Mouse (Mus musculus): ENCODE measurements around the gene Fbxo46. TPM values are rescaled to one million over a fixed set of nuclear protein-coding genes. Genes with fewer than 3 reads are reported as not detected.

The Fbxo46 gene
- total and polyA plus RNA-seq, 2 experiments: 2.4 to 5.0 TPM

- Histone ChIP-seq H3K27me3 (ENCODE audit: control insufficient read depth, insufficient read depth, low read length) (peaks cover 14% of the 10 kb centered on the region; the same call in 1 of the 2 replicates), H3K27ac (replicated peaks; ENCODE audit: insufficient read depth, low read depth, low read length) (no peak overlapping the region), H3K36me3 (ENCODE audit: control insufficient read depth, insufficient read depth, low read length) (no peaks in the 10 kb centered on the region), H3K79me2 (ENCODE audit: control insufficient read depth, insufficient read depth, low read length) (no peaks in the 10 kb centered on the region), H3K9ac (ENCODE audit: low read depth, low read length) (no peak overlapping the region), H3K4me3 (ENCODE audit: insufficient read depth, low read depth, low read length) (no peak overlapping the region), H3K4me1 (ENCODE audit: control insufficient read depth, insufficient read depth, low read length) (no peaks in the 10 kb centered on the region)
- peak; percentile 5 for DNase-seq (ENCODE audit: extremely low read depth, low read depth, low spot score)
- TF ChIP-seq POLR2A (IDR thresholded peaks at IDR 0.05; ENCODE audit: extremely low read depth, insufficient read depth, low read length) (no peak), CTCF (IDR thresholded peaks at IDR 0.05; ENCODE audit: low read depth, low read length) (no peak)
- WGBS: 3% methylated on average over 6 of the region's 6 CpGs
These were observed 44.5 kb downstream of the Fbxo46 start for GRCm38 (mm10) chr7:19164189-19164588.

GRCm38 (mm10) chr7:19164978-19165377 is 45.3 kb downstream of the Fbxo46 start:
- H3K9ac ChIP-seq (ENCODE audit: low read depth, low read length): no peak overlapping the region
- H3K4me1 ChIP-seq (ENCODE audit: control insufficient read depth, insufficient read depth, low read length): no peaks in the 10 kb centered on the region
- TF ChIP-seq CTCF (IDR thresholded peaks at IDR 0.05; ENCODE audit: low read depth, low read length) (no peak), POLR2A (IDR thresholded peaks at IDR 0.05; ENCODE audit: extremely low read depth, insufficient read depth, low read length) (no peak)
- no peaks in the 10 kb centered on the region for H3K36me3 ChIP-seq (ENCODE audit: control insufficient read depth, insufficient read depth, low read length)
- WGBS: 5% methylated on average over 13 of the region's 13 CpGs
- no peak overlapping the region for H3K4me3 ChIP-seq (ENCODE audit: insufficient read depth, low read depth, low read length)
- H3K79me2 ChIP-seq (ENCODE audit: control insufficient read depth, insufficient read depth, low read length): no peaks in the 10 kb centered on the region
- DNase-seq (ENCODE audit: extremely low read depth, low read depth, low spot score): no peak
- no peak overlapping the region for H3K27ac ChIP-seq (replicated peaks; ENCODE audit: insufficient read depth, low read depth, low read length)
- peaks cover 10% of the 10 kb centered on the region; the same call in 1 of the 2 replicates for H3K27me3 ChIP-seq (ENCODE audit: control insufficient read depth, insufficient read depth, low read length)

- no peak within 1 kb of the TSS for H3K4me3 ChIP-seq (ENCODE audit: insufficient read depth, low read depth, low read length)
- H3K79me2 ChIP-seq (ENCODE audit: control insufficient read depth, insufficient read depth, low read length): no peaks in the 10 kb centered on the region
- no peaks in the 10 kb centered on the region for H3K36me3 ChIP-seq (ENCODE audit: control insufficient read depth, insufficient read depth, low read length)
- no peak for TF ChIP-seq CTCF (IDR thresholded peaks at IDR 0.05; ENCODE audit: low read depth, low read length)
- H3K27me3 ChIP-seq (ENCODE audit: control insufficient read depth, insufficient read depth, low read length): peaks cover 10% of the 10 kb centered on the region; the same call in 1 of the 2 replicates
- no peak for DNase-seq (ENCODE audit: extremely low read depth, low read depth, low spot score)
- WGBS: 13% methylated on average over 14 of the region's 14 CpGs
- H3K9ac ChIP-seq (ENCODE audit: low read depth, low read length): no peak within 1 kb of the TSS
- no peak within 1 kb of the TSS for H3K27ac ChIP-seq (replicated peaks; ENCODE audit: insufficient read depth, low read depth, low read length)
- no peaks in the 10 kb centered on the region for H3K4me1 ChIP-seq (ENCODE audit: control insufficient read depth, insufficient read depth, low read length)
These were observed 46.2 kb downstream of the Fbxo46 start, which contains the start of gene Gipr for GRCm38 (mm10) chr7:19165656-19166423. Gene Gipr, minus strand, starts transcription at chr7:19166127.

- no peaks in the 10 kb centered on the region for H3K36me3 ChIP-seq (ENCODE audit: control insufficient read depth, insufficient read depth, low read length)
- 86% methylated on average over 3 of the region's 3 CpGs for WGBS
- peaks cover 10% of the 10 kb centered on the region; the same call in 1 of the 2 replicates for H3K27me3 ChIP-seq (ENCODE audit: control insufficient read depth, insufficient read depth, low read length)
- no peaks in the 10 kb centered on the region for H3K4me1 ChIP-seq (ENCODE audit: control insufficient read depth, insufficient read depth, low read length)
- H3K79me2 ChIP-seq (ENCODE audit: control insufficient read depth, insufficient read depth, low read length): no peaks in the 10 kb centered on the region
- no peak overlapping the region for H3K27ac ChIP-seq (replicated peaks; ENCODE audit: insufficient read depth, low read depth, low read length)
- no peak overlapping the region for H3K9ac ChIP-seq (ENCODE audit: low read depth, low read length)
- DNase-seq (ENCODE audit: extremely low read depth, low read depth, low spot score): no peak
- TF ChIP-seq POLR2A (IDR thresholded peaks at IDR 0.05; ENCODE audit: extremely low read depth, insufficient read depth, low read length) (no peak), CTCF (IDR thresholded peaks at IDR 0.05; ENCODE audit: low read depth, low read length) (no peak)
- no peak overlapping the region for H3K4me3 ChIP-seq (ENCODE audit: insufficient read depth, low read depth, low read length)
These were observed 47.3 kb downstream of the Fbxo46 start for GRCm38 (mm10) chr7:19166990-19167389.

- no peak for DNase-seq (ENCODE audit: extremely low read depth, low read depth, low spot score)
- H3K36me3 ChIP-seq (ENCODE audit: control insufficient read depth, insufficient read depth, low read length): no peaks in the 10 kb centered on the region
- no peak overlapping the region for H3K9ac ChIP-seq (ENCODE audit: low read depth, low read length)
- no peak for TF ChIP-seq POLR2A (IDR thresholded peaks at IDR 0.05; ENCODE audit: extremely low read depth, insufficient read depth, low read length)
- TF ChIP-seq CTCF (IDR thresholded peaks at IDR 0.05; ENCODE audit: low read depth, low read length): no peak
- H3K4me1 ChIP-seq (ENCODE audit: control insufficient read depth, insufficient read depth, low read length): no peaks in the 10 kb centered on the region
- H3K4me3 ChIP-seq (ENCODE audit: insufficient read depth, low read depth, low read length): no peak overlapping the region
- 65% methylated on average over 10 of the region's 10 CpGs for WGBS
- H3K27ac ChIP-seq (replicated peaks; ENCODE audit: insufficient read depth, low read depth, low read length): no peak overlapping the region
- H3K79me2 ChIP-seq (ENCODE audit: control insufficient read depth, insufficient read depth, low read length): no peaks in the 10 kb centered on the region
- peaks cover 8% of the 10 kb centered on the region; the same call in 1 of the 2 replicates for H3K27me3 ChIP-seq (ENCODE audit: control insufficient read depth, insufficient read depth, low read length)
These were observed 49.8 kb downstream of the Fbxo46 start for GRCm38 (mm10) chr7:19169506-19169905.

GRCm38 (mm10) chr7:19170142-19170541 is 50.5 kb downstream of the Fbxo46 start:
- no peaks in the 10 kb centered on the region for H3K4me1 ChIP-seq (ENCODE audit: control insufficient read depth, insufficient read depth, low read length)
- H3K9ac ChIP-seq (ENCODE audit: low read depth, low read length): no peak overlapping the region
- H3K4me3 ChIP-seq (ENCODE audit: insufficient read depth, low read depth, low read length): no peak overlapping the region
- DNase-seq (ENCODE audit: extremely low read depth, low read depth, low spot score): no peak
- 60% methylated on average over 8 of the region's 8 CpGs for WGBS
- H3K36me3 ChIP-seq (ENCODE audit: control insufficient read depth, insufficient read depth, low read length): no peaks in the 10 kb centered on the region
- no peak for TF ChIP-seq POLR2A (IDR thresholded peaks at IDR 0.05; ENCODE audit: extremely low read depth, insufficient read depth, low read length)
- no peak for TF ChIP-seq CTCF (IDR thresholded peaks at IDR 0.05; ENCODE audit: low read depth, low read length)
- H3K27ac ChIP-seq (replicated peaks; ENCODE audit: insufficient read depth, low read depth, low read length): no peak overlapping the region
- peaks cover 5% of the 10 kb centered on the region; the same call in 1 of the 2 replicates for H3K27me3 ChIP-seq (ENCODE audit: control insufficient read depth, insufficient read depth, low read length)
- H3K79me2 ChIP-seq (ENCODE audit: control insufficient read depth, insufficient read depth, low read length): no peaks in the 10 kb centered on the region
